11 mouse cellular contexts compared by ENCODE assay signal in the genomic region with DNA sequence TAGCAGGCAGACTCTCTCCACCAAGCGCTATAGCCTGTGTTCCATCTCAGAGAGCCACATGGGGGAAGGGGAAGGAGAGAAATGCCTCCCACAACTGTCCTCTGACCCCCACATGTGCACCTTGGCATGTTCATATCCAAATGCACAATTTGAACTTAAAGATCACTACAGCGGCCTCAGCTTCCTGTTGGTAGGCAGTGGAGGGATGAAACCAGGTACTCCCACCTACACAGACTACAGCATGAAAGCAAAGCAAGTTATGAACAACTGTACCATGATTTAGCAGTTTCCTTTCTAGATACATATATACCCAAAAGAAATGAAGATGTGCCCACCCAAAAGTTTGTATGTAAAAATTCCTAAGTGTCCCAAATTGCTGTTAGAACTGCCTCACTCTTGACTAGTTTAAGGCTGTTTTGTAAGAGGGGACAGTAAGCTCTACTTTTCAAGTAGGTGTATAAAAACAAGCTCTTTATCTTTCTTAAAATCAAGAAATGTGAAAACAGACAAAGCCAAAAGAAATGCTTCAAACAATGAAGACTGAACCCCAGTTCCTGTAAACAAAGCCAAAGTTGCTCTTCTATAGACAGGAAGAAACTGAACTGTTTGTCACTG.
"Had no signal": no experiment of that assay in that cellular context is flagged by ENCODE, and none has a peak within 500 bp of the region (broad histone marks: within the 10 kb centered on the region; RNA-seq: fewer than 3 reads in every experiment).

No protein-coding gene starts in this region.

- ATAC-seq: intestine, embryonic 16.5 days; liver, embryonic 12.5 days; midbrain, embryonic 16.5 days had no signal

- DNase-seq: kidney, adult 8-10 months; kidney, postnatal 36 days; layer of hippocampus, adult 9-11 months; layer of hippocampus, postnatal 36 days; lung, embryonic 14.5 days; lung, postnatal 10 days; lung, postnatal 4 days; right cerebral cortex, postnatal 14 days had no signal
